ENCODE assay signal across 8 mouse cellular contexts in the genomic region with DNA sequence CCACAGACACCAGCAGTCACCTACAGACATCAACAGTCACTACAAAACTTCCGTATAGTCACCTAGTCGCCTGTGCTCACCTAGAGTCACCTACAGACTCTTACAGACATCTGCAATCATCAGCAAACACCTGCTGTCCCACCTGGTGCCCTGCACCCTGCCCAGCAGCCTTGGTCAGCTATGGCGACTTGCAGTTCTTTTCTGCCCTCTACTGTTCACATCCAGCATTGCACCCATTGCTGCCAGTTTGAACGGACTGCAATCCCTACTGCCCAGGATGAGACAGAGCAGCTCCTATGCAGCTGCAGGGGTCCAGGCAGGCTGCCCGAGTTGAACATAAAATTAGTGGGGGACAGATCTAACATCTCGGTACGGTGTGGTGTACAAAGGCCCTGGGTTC. TPM values are rescaled to one million over a fixed set of nuclear protein-coding genes. Genes with fewer than 3 reads are reported as not detected.
DNase-seq lines count a peak whose midpoint lies in the region; ATAC-seq and TF ChIP-seq lines count a peak whose summit lies in the region.

No protein-coding gene starts in this region.

- peak; percentile 95 for TF ChIP-seq CTCF in G1E (IDR thresholded peaks at IDR 0.05; ENCODE audit: low read depth, low read length)
- peak; percentile 100 for TF ChIP-seq CTCF in lung, postnatal 0 days (IDR thresholded peaks at IDR 0.05)

- no peaks in the 10 kb centered on the region for H3K36me3 ChIP-seq in G1E (replicated peaks)
- no peaks in the 10 kb centered on the region for H3K36me3 ChIP-seq in forebrain, embryonic 15.5 days
- H3K36me3 ChIP-seq in lung, postnatal 0 days (ENCODE audit: insufficient read depth, low read length), result no peaks in the 10 kb centered on the region

- no peak overlapping the region for H3K4me2 ChIP-seq in forebrain, embryonic 15.5 days (replicated peaks)
- no peak overlapping the region for H3K4me2 ChIP-seq in lung, postnatal 0 days (replicated peaks; ENCODE audit: low read depth, low read length)

- no peak overlapping the region for H3K4me3 ChIP-seq in G1E (ENCODE audit: low read depth, low read length)
- no peak overlapping the region for H3K4me3 ChIP-seq in forebrain, embryonic 15.5 days
- H3K4me3 ChIP-seq in lung, postnatal 0 days (ENCODE audit: low read depth, low read length), result no peak overlapping the region

- ATAC-seq in G1E (ENCODE audit: extremely low read depth, insufficient number of reproducible peaks, low FRiP score, poor library complexity, severe bottlenecking), result peak; percentile 22; the same call in 1 of the 2 replicates
- peak; percentile 80; the same call in 1 of the 2 replicates for ATAC-seq in cerebellum, adult (ENCODE audit: insufficient number of reproducible peaks, low FRiP score, low TSS enrichment)
- ATAC-seq in forebrain, embryonic 15.5 days (replicated peaks), result peak; percentile 77
- ATAC-seq in hematopoietic stem cell, adult 5-6 weeks (replicated peaks in 1 of 2; ENCODE audit: insufficient read depth in 1 of 2, low FRiP score in 2 of 2, low TSS enrichment in 1 of 2, low read depth in 1 of 2, poor library complexity in 2 of 2, severe bottlenecking in 2 of 2), result peak; percentile 84 to 88
- ATAC-seq in lung, postnatal 0 days, result peak; percentile 73

- no peak overlapping the region for H3K27ac ChIP-seq in forebrain, embryonic 15.5 days (replicated peaks)
- no peak overlapping the region for H3K27ac ChIP-seq in lung, postnatal 0 days (ENCODE audit: low read length)

- no peak for TF ChIP-seq EP300 in lung, postnatal 0 days (IDR thresholded peaks at IDR 0.05)

- no peak overlapping the region for H3K9ac ChIP-seq in forebrain, embryonic 15.5 days (replicated peaks)
- H3K9ac ChIP-seq in lung, postnatal 0 days (replicated peaks; ENCODE audit: low read depth), result no peak overlapping the region

- H3K27me3 ChIP-seq in G1E (ENCODE audit: insufficient read depth, low read length), result peaks cover 42% of the 10 kb centered on the region
- H3K27me3 ChIP-seq in forebrain, embryonic 15.5 days, result peaks cover 45% of the 10 kb centered on the region
- peaks cover 28% of the 10 kb centered on the region for H3K27me3 ChIP-seq in lung, postnatal 0 days (replicated peaks; ENCODE audit: insufficient read depth, low read length)

- H3K4me1 ChIP-seq in G1E (ENCODE audit: insufficient read depth, low read depth, low read length), result peaks cover 8% of the 10 kb centered on the region; the same call in 1 of the 2 replicates
- no peaks in the 10 kb centered on the region for H3K4me1 ChIP-seq in forebrain, embryonic 15.5 days
- H3K4me1 ChIP-seq in lung, postnatal 0 days (ENCODE audit: insufficient read depth, low read depth, low read length), result peaks cover 3% of the 10 kb centered on the region; the same call in 1 of the 2 replicates

- no peak for DNase-seq in G1E (ENCODE audit: low spot score)
- DNase-seq in layer of hippocampus, adult 8-10 months (ENCODE audit: low spot score in 2 of 2), result peak; percentile 59 to 83
- DNase-seq in lung, postnatal 0 days (ENCODE audit: low spot score), result peak; percentile 82
- DNase-seq in retina, embryonic 14.5 days (ENCODE audit: low spot score), result peak; percentile 95
- DNase-seq in thymus, postnatal 36 days, result peak; percentile 69 to 72

- under 1% methylated on average over 7 of the region's 7 CpGs for WGBS in forebrain, embryonic 15.5 days
- 3% methylated on average over 7 of the region's 7 CpGs for WGBS in lung, postnatal 0 days

- H3K9me3 ChIP-seq in G1E (replicated peaks), result no peaks in the 10 kb centered on the region
- no peaks in the 10 kb centered on the region for H3K9me3 ChIP-seq in forebrain, embryonic 15.5 days
- H3K9me3 ChIP-seq in lung, postnatal 0 days (ENCODE audit: low read length), result no peaks in the 10 kb centered on the region

RNA-seq across cellular contexts. Expression of a gene that starts 5.3 kb away (rescaled TPM):
- total RNA-seq in G1E (2014; fragmentation: Nextera tagmentation) (6.9 and 9.5 TPM in 2 replicates), G1E (2017) (0.52 and 0.66 TPM in 2 replicates)
- 16.1 and 19.3 TPM in 2 replicates for polyA plus RNA-seq in G1E (2012)
- 24.2 and 29.4 TPM in 2 replicates for polyA plus RNA-seq in forebrain, embryonic 15.5 days (2015; fragmentation: Nextera tagmentation; extraction: Ambion mirVana)
- 10.8 and 12.1 TPM in 2 replicates for total RNA-seq in hematopoietic stem cell, adult 5-6 weeks (2017)
- total RNA-seq in layer of hippocampus, adult 8-10 months (2022), result 10 to 100 TPM; 52.8 to 61.6 (median 58.7) TPM
- 73.6 and 83.9 TPM in 2 replicates for polyA plus RNA-seq in lung, postnatal 0 days (2015; fragmentation: Nextera tagmentation; extraction: Ambion mirVana)

RNA-seq across cellular contexts. Expression of a gene that starts 32.4 kb away (rescaled TPM):
- total RNA-seq in G1E (2014; fragmentation: Nextera tagmentation) (not detected in 2 replicates), G1E (2017) (0.05 and 0.06 TPM in 2 replicates)
- 0.05 and 0.09 TPM in 2 replicates for polyA plus RNA-seq in G1E (2012)
- 76.1 and 78.5 TPM in 2 replicates for polyA plus RNA-seq in forebrain, embryonic 15.5 days (2015; fragmentation: Nextera tagmentation; extraction: Ambion mirVana)
- 0.60 TPM in 1 of 2 replicates, not detected in the other for total RNA-seq in hematopoietic stem cell, adult 5-6 weeks (2017)
- total RNA-seq in layer of hippocampus, adult 8-10 months (2022), result 100 to 1,000 TPM; 230 to 284 (median 256) TPM
- 0.08 and 0.11 TPM in 2 replicates for polyA plus RNA-seq in lung, postnatal 0 days (2015; fragmentation: Nextera tagmentation; extraction: Ambion mirVana)

RNA-seq across cellular contexts. Expression of a gene that starts 46.1 kb away (rescaled TPM):
- total RNA-seq in G1E (2014; fragmentation: Nextera tagmentation), result 58.2 and 72.3 TPM in 2 replicates
- total RNA-seq in G1E (2017), result 35.5 and 50.1 TPM in 2 replicates
- 154 and 179 TPM in 2 replicates for polyA plus RNA-seq in G1E (2012)
- polyA plus RNA-seq in forebrain, embryonic 15.5 days (2015; fragmentation: Nextera tagmentation; extraction: Ambion mirVana), result 60.3 and 65.0 TPM in 2 replicates
- total RNA-seq in hematopoietic stem cell, adult 5-6 weeks (2017), result 39.1 and 41.4 TPM in 2 replicates
- 10 to 100 TPM; 74.1 to 88.0 (median 82.8) TPM for total RNA-seq in layer of hippocampus, adult 8-10 months (2022)
- polyA plus RNA-seq in lung, postnatal 0 days (2015; fragmentation: Nextera tagmentation; extraction: Ambion mirVana), result 40.7 and 46.7 TPM in 2 replicates

RNA-seq across cellular contexts. Expression of a gene that starts 49.8 kb away (rescaled TPM):
- total RNA-seq in G1E (2014; fragmentation: Nextera tagmentation) (not detected in 2 replicates), G1E (2017) (1.6 and 1.9 TPM in 2 replicates)
- polyA plus RNA-seq in G1E (2012), result 0.75 and 1.00 TPM in 2 replicates
- polyA plus RNA-seq in forebrain, embryonic 15.5 days (2015; fragmentation: Nextera tagmentation; extraction: Ambion mirVana), result 0.69 and 0.73 TPM in 2 replicates
- 14.0 and 21.4 TPM in 2 replicates for total RNA-seq in hematopoietic stem cell, adult 5-6 weeks (2017)
- total RNA-seq in layer of hippocampus, adult 8-10 months (2022), result under 1 TPM; 0.51 to 0.80 (median 0.58) TPM
- polyA plus RNA-seq in lung, postnatal 0 days (2015; fragmentation: Nextera tagmentation; extraction: Ambion mirVana), result 19.0 and 19.3 TPM in 2 replicates

RNA-seq across cellular contexts. Expression of a gene that starts 57.3 kb away (rescaled TPM):
- total RNA-seq in G1E (2014; fragmentation: Nextera tagmentation) (6.5 and 13.8 TPM in 2 replicates), G1E (2017) (1.9 and 3.5 TPM in 2 replicates)
- 1.6 and 1.8 TPM in 2 replicates for polyA plus RNA-seq in G1E (2012)
- polyA plus RNA-seq in forebrain, embryonic 15.5 days (2015; fragmentation: Nextera tagmentation; extraction: Ambion mirVana), result 1.2 and 1.8 TPM in 2 replicates
- total RNA-seq in hematopoietic stem cell, adult 5-6 weeks (2017), result 17.4 and 20.4 TPM in 2 replicates
- 1 to 10 TPM; 1.3 to 1.7 (median 1.4) TPM for total RNA-seq in layer of hippocampus, adult 8-10 months (2022)
- 3.1 and 3.6 TPM in 2 replicates for polyA plus RNA-seq in lung, postnatal 0 days (2015; fragmentation: Nextera tagmentation; extraction: Ambion mirVana)

Comparison
In these comparisons a context has a peak if more than half of its experiments do, and no peak if none do; other contexts are left out.
1. ATAC-seq: peak in every context shown above with its lines; median percentile 86 in hematopoietic stem cell, adult 5-6 weeks; 80 in cerebellum, adult; 77 in forebrain, embryonic 15.5 days; 73 in lung, postnatal 0 days; 22 in G1E.
2. RNA of a gene that starts 32.4 kb away (total RNA-seq): 230 to 284 TPM in layer of hippocampus, adult 8-10 months; 0.60 TPM in hematopoietic stem cell, adult 5-6 weeks and 0.05 to 0.06 TPM in G1E; every median in the first group is over 100 times any median in the second.